Mouse (Mus musculus): ENCODE results near the gene Gpa33.

- TF ChIP-seq CTCF (IDR thresholded peaks at IDR 0.05; ENCODE audit: low read depth) (no peak; the same call in 1 of the 2 replicates), EP300 (IDR thresholded peaks at IDR 0.05; ENCODE audit: low read depth) (no peak)
These were observed 84.1 kb downstream of the Gpa33 start for GRCm38 (mm10) chr1:166214181-166214580.

Data from liver, embryonic 14.5 days (tissue).